Mouse (Mus musculus): Measurements from ENCODE around the gene Serpinb1a.
"Not testable (repeated sequence)": the region's sequence is repeated elsewhere in the genome, so short reads cannot be mapped to it uniquely, and the experiment has no call there.

GRCm38 (mm10) chr13:32868233-32868632 is 17.2 kb upstream of the Serpinb1a start:
- TF ChIP-seq CTCF, EP300 (IDR thresholded peaks at IDR 0.05; ENCODE audit: low read depth): not testable (repeated sequence)

Data from heart, postnatal 0 days (tissue).